Mouse (Mus musculus): ENCODE measurements around the gene Gm10273.

DNA sequence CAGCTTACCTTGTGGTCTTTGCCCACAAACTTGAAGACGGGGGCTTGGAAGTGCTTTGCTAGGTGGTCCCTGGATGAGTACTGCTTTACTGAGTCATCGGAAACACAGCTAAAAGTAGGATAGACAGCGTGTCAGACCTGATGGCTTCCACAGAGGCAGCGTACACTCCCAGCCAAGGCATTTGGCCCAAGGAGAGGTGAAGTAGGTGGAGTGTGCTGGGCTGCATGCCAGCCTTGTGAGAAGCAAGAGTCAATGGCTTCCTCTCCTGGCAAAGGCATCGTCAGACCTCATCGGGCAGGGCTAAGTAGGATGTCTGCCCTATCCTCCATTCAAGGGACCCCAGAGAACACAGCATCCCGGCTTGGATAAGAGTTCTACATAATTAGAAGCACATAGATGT, 29.9 kb downstream of the Gm10273 start:
- TF ChIP-seq USF1 (IDR thresholded peaks at IDR 0.05; ENCODE audit: low read depth) (no peak), CTCF (IDR thresholded peaks at IDR 0.05; ENCODE audit: control insufficient read depth, insufficient read depth, insufficient read length) (no peak)

Data from C2C12 (cell line).